Mouse (Mus musculus) adrenal gland, adult 2 months (tissue): ENCODE measurements at regions not wholly inside any gene's neighbourhood (a gene's known extent, or its start where the extent isn't known, plus 50 kb on each side); places are given as distances from the start of the nearest gene placed in this dataset.

Experiments
- DNase-seq: peaks from one replicate; pipeline ENCODE4 v3.0.0; 2021

- DNase-seq: no peak
Observed at GRCm38 (mm10) chr6:143631581-143631980, 464.6 kb downstream of the Etnk1 start.

GRCm38 (mm10) chr6:143633710-143634109 lies 466.7 kb downstream of the Etnk1 start:
- DNase-seq: no peak

GRCm38 (mm10) chr6:143634334-143634733 lies 467.3 kb downstream of the Etnk1 start:
- DNase-seq: no peak

GRCm38 (mm10) chr6:143635043-143635442 lies 468.0 kb downstream of the Etnk1 start:
- DNase-seq: peak; percentile 23

DNA sequence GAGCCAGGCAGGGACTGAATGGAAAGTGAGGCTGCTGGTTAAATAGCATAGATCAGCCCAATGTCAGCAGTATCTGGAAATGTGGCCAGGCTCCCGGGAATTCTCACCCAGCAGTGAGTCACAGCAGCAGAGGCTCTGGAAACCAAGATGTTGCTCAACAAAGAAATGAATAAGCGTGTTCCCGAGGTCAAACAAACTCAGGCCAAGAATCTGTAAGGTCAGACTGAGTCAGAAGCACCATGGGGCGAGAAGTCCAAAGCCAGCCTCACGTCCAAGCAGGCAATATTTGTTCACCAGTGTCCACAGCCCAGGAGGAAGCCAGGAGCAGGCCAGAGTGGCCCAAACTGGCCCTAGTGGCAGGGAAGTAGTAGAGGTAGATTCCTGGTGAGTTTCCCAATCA lies 473.6 kb downstream of the Etnk1 start:
- DNase-seq: peak; percentile 90

GRCm38 (mm10) chr6:143642052-143642451 lies 475.0 kb downstream of the Etnk1 start:
- peak; percentile 9 for DNase-seq

DNA sequence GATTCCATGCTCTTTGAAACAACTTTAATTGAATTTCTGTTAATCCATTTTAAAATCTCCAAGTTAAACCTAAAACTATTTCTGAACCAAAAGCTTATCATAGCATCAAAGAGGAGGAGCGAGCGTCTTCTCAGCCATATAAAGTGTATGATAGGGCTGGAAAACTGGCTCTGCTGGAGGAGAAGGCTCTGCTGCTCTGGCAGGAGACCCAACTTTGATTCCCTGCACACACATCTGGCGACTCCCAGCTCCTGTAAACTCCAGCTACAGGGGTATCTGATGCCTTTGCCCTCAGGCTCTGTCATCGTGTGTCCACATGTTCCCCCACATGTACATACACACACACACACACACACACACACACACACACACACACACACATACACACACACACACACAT lies 479.0 kb downstream of the Etnk1 start:
- no peak for DNase-seq

GRCm38 (mm10) chr6:143648501-143648900 lies 481.5 kb downstream of the Etnk1 start:
- DNase-seq: no peak

- no peak for DNase-seq
Observed at GRCm38 (mm10) chr6:143656576-143656975, 489.6 kb downstream of the Etnk1 start.

- no peak for DNase-seq
Observed at GRCm38 (mm10) chr6:143660837-143661236, 493.8 kb downstream of the Etnk1 start.

DNA sequence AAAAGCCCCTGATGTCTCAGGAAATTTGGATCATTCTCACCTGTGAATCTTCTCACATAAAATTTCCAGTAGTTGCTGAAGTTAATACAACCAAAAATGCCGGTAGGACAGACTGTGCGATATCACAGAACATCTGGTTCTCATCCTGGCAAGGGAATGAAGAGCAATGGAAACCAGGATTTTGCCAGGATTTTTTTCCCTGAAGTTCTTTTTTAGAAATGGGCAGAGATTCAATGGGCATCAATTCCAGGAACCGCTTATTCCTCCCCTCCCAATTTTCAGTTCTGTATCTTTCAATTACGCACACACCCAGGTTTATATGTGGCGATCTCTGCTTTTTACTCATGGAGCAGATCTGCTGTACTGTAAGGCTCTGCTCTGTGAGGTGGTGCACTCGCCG lies 496.3 kb downstream of the Etnk1 start:
- DNase-seq: no peak

GRCm38 (mm10) chr6:143665374-143665773 lies 498.4 kb downstream of the Etnk1 start:
- no peak for DNase-seq

DNA sequence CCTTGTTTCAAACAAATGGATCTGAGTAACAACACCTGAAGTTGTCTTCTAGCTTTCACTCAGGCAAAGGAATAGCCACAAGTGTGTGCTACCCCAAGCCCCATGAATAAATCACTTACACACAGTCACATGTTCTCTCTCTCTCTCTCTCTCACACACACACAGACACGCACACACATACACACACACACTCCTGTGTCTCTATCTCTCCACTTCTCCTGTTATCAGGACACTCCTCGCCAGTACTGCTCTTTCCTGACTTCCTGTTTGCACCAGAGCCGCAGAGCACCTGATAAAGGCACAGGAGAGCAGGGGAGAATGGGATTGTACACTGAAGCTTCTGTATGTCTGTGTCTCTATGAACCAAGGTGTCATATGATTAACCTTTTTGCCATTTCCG lies 501.5 kb downstream of the Etnk1 start:
- DNase-seq: no peak

- no peak for DNase-seq
Observed at GRCm38 (mm10) chr6:143669446-143670130, 502.6 kb downstream of the Etnk1 start.

- DNase-seq: no peak
Observed at GRCm38 (mm10) chr6:143690131-143690530, 523.1 kb downstream of the Etnk1 start.

GRCm38 (mm10) chr6:143690866-143691265 lies 523.8 kb downstream of the Etnk1 start:
- DNase-seq: peak; percentile 33

GRCm38 (mm10) chr6:143697997-143698396 lies 531.0 kb downstream of the Etnk1 start:
- DNase-seq: no peak

- DNase-seq: no peak
Observed at GRCm38 (mm10) chr6:143703984-143704383, 537.0 kb downstream of the Etnk1 start.

GRCm38 (mm10) chr6:143706451-143706850 lies 539.4 kb downstream of the Etnk1 start:
- no peak for DNase-seq

- DNase-seq: no peak
Observed at GRCm38 (mm10) chr6:143714461-143714860, 547.4 kb downstream of the Etnk1 start.

DNA sequence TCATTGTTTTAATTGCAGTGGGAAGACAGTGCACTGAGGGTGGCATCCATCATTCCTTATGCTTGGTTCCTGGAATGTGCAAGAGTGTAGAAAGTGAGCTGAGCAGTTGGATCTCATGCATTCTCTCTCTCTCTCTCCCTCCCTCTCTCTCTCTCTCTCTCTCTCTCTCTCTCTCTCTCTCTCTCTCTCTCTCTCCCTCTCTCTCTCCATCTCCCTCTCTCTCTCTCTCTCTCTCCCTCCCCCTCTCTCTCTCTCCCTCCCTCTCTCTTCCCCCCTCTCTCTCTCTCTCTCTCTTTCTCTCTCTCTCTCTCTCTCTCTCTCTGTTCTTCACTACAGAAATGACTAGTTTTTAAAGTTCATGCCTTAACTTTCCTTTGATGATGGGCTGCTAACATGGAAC lies 583.1 kb downstream of the Etnk1 start:
- DNase-seq: no peak

GRCm38 (mm10) chr6:143751076-143752070 lies 584.4 kb downstream of the Etnk1 start:
- DNase-seq: peak; percentile 7

- no peak for DNase-seq
Observed at GRCm38 (mm10) chr6:143757462-143757861, 590.4 kb downstream of the Etnk1 start.
